Mouse (Mus musculus): ENCODE measurements around the gene Ephb1. TPM values are rescaled to one million over a fixed set of nuclear protein-coding genes. Genes with fewer than 3 reads are reported as not detected.
A peak's percentile ranks its signal among the peaks of the same experiment; 100 is the strongest.

The Ephb1 gene
- total RNA-seq, 2 experiments from 2014 or later: 23.4 to 26.7 TPM

DNA sequence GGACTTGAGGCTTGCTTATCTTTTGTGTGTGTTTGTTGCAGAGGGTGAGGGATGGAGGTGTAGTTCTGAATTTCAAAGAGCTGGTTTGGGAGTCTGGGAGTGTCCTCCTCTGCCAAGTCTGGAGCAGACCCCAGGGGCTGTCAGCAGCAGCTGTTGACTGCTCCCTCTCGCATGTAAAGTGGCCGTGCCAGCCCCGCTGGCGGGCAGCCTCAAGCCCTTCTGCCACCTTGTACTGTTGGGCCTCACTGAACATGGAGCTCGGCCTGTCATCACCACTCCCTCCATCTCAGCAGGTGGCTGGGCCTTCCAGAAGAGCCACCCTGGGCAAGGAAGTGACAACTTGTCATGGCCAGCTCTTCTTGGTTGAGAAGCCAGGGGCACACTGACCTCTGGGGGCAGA, 415.5 kb downstream of the Ephb1 start:
- H3K27ac ChIP-seq: no peak overlapping the region

DNA sequence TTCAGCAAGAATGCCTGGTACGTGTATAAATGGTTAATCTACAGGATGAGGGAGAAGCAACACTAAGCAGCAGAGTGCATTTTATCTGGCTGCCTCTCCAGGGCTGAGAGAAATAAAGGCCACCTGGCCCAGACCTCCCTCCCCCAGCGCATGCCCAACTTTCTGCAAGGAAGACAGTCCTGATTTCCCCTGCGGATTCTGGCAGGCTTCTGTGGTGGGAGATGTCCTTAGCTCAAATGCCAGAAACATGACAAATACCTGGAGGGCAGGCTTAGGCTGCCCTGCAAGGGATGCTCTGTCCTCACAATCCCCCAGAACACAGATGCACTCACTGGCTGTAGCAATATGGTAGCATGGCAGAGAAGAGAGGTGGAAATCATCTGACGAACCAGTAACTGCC, 416.4 kb downstream of the Ephb1 start:
- no peak overlapping the region for H3K4me3 ChIP-seq
- no peak for DNase-seq (ENCODE audit: extremely low spot score in 1 of 2, low spot score in 2 of 2)
- intact Hi-C loops (cut with DNase I): no loop called here
- TF ChIP-seq CTCF (IDR thresholded peaks at IDR 0.05): no peak
- no peak overlapping the region for H3K27ac ChIP-seq

More for the DNA sequence above, 415.5 kb downstream of the Ephb1 start:
- intact Hi-C loops (cut with DNase I): no loop called here
- no peak for TF ChIP-seq CTCF (IDR thresholded peaks at IDR 0.05)
- DNase-seq (ENCODE audit: extremely low spot score in 1 of 2, low spot score in 2 of 2): no peak
- no peak overlapping the region for H3K4me3 ChIP-seq

DNA sequence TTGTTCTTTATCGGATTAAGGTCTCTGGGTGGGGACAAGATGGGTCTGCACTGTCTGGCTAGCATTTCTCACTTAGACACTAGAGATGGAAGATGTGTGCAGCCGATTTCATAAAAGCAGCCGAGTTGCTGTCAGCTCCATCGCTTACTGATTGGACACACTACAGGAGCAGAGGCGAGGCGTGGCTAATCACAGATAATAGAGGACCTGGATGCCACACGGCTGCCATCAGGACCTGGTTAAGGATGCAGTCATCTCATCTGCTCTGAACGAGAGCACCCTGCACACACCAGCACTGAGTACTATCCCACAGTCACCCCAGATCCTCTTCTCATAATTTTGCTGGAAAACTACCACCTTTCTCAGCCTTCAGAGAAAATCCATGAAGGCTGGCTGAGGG, 419.6 kb downstream of the Ephb1 start:
- intact Hi-C loops (cut with DNase I): no loop called here
- Histone ChIP-seq H3K27ac (no peak overlapping the region), H3K4me3 (no peak overlapping the region)
- TF ChIP-seq CTCF (IDR thresholded peaks at IDR 0.05): no peak
- no peak for DNase-seq (ENCODE audit: extremely low spot score in 1 of 2, low spot score in 2 of 2)

DNA sequence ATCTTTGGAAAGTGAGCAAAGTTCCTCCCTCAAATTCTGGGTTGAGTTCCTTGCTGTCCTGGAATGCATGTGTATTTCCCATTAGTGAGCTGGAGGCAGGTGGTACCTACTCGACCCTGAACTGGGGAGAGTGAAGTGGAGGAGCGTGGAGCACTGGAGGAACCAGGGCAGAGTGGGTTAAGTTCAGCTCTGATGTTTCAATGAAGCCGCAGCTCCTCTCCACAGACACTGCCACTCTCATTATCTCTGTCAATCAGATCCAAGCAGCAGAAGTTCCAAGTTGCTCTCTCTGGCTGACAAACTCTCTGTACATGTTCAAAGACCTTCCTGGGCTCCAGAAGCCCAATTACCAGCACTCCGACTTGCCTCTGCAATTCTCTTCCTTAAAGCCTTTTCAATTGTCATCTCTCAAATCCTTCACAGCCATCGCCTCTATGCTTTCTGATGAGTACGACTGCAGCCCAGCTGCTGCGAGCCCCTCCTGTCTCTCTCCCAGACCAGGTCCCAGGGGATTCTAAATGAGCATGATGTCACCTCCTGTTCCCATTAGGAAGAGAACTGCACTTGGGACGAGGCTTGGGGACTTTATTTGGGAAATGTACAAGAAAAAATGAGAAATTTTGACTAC, 420.4 kb downstream of the Ephb1 start:
- intact Hi-C loops (cut with DNase I): no loop called here
- no peak overlapping the region for H3K27ac ChIP-seq
- no peak for DNase-seq (ENCODE audit: extremely low spot score in 1 of 2, low spot score in 2 of 2)
- H3K4me3 ChIP-seq: no peak overlapping the region
- TF ChIP-seq CTCF (IDR thresholded peaks at IDR 0.05): no peak

DNA sequence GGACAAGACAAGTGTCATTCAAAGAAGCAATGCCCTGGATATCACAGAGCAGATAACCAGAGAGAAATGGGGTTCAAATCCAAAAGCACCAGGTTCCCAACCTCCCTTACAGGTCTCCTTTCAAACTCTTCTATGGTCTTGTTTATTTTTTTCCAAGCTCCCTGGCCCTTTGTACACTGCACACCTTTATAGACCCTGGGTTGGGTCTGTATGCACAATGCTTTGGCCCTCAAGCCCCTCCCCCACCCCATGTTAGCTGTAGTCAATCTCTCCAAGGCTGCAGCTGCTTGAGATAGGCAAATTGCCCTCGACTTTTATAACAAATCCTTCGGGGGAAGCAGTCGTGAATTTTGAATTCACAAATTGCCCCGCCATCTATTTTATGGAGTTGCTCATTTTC, 429.7 kb downstream of the Ephb1 start:
- intact Hi-C loops (cut with DNase I): loop anchor here (5.0 kb wide), 1 partner anchor 432 kb away; no protein-coding TSS in a partner anchor

DNA sequence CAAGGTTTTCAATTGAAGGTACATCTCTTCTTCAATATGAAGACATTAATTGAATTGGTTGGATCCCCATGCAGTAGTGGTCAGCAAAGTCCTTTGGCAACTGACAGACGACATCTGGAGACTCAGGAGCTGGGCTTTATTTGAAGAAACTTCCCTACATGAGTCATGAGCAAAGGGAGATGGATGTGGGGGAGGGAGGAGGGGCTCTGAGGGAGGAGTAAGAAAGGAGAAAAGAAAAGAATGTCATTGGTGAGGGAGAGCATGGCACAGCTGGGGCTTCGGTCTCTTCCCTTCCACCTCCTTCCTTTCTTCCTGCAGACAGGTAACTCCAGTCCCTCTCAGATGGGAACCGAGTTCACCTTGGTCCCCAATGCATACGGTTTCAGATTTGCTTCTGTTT, 431.6 kb downstream of the Ephb1 start:
- no peak for TF ChIP-seq CTCF (IDR thresholded peaks at IDR 0.05)
- DNase-seq (ENCODE audit: extremely low spot score in 1 of 2, low spot score in 2 of 2): no peak
- intact Hi-C loops (cut with DNase I): loop anchor here (5.0 kb wide), 1 partner anchor 434 kb away; no protein-coding TSS in a partner anchor

More for the DNA sequence above, 429.7 kb downstream of the Ephb1 start:
- Histone ChIP-seq H3K27ac (no peak overlapping the region), H3K4me3 (no peak overlapping the region)
- no peak for TF ChIP-seq CTCF (IDR thresholded peaks at IDR 0.05)
- no peak for DNase-seq (ENCODE audit: extremely low spot score in 1 of 2, low spot score in 2 of 2)

DNA sequence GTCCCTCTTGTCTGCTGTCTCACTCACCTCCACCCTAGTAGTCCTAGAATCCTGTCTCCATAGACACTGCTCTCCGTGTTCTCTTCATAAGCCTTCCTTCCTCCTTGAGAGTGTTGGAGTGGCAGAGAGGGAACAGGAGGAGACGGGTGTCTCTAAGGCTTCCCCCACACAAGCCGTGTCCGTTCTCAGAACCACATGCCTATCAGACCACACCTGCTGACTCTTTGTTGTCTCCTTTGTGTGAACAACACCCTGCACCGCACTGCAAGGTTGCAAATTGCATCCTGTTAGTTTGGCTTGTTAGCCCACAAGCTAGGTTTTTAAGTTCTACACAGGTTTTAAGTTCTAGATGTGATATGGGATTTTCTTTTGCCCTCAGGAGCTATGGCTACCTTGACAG, 435.2 kb downstream of the Ephb1 start:
- Histone ChIP-seq H3K4me3 (no peak overlapping the region), H3K27ac (no peak overlapping the region)
- intact Hi-C loops (cut with DNase I): no loop called here
- DNase-seq (ENCODE audit: extremely low spot score in 1 of 2, low spot score in 2 of 2): no peak
- TF ChIP-seq CTCF (IDR thresholded peaks at IDR 0.05): no peak

More for the DNA sequence above, 431.6 kb downstream of the Ephb1 start:
- Histone ChIP-seq H3K27ac (no peak overlapping the region), H3K4me3 (no peak overlapping the region)

DNA sequence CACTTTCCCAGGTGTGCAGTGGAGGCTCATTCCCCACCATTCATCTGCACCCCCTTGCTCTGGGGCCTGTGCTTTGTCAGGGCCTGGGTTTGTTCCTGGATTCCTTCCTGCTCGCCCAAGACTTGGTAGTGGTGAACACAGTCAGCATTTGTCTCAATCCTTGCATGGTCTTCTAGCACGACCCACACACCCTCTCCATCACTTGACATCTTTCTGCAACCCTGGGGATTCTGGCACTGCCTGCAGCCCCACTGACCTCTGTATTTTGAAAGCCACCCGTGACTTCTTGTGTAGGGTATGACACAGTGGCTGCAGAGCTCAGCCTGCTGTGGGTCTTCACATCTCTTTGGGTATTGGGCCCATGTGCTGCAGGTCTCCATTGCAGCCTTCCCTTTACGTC, 435.7 kb downstream of the Ephb1 start:
- no peak overlapping the region for H3K4me3 ChIP-seq
- no peak overlapping the region for H3K27ac ChIP-seq
- intact Hi-C loops (cut with DNase I): no loop called here
- TF ChIP-seq CTCF (IDR thresholded peaks at IDR 0.05): no peak
- DNase-seq (ENCODE audit: extremely low spot score in 1 of 2, low spot score in 2 of 2): no peak

DNA sequence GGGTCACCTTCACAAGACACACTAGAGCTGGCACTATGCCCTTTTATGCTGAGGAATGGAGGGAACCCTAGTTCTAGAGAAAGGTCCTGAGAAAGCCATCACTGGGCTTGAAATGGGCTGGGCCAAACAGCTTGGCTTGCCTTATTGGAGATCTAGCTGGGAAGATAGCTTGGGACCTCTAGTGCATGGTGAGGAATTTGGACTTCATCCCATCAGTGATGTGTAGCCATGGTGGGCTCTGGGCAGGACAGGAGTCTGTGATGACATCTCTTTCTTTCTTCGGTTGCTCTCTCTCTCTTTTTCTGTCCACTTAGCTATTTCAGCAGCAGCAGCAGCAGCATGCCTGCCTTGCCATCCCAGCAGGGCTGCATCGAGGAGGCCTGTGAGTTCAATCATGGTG, 439.4 kb downstream of the Ephb1 start:
- no peak for TF ChIP-seq CTCF (IDR thresholded peaks at IDR 0.05)
- H3K4me3 ChIP-seq: no peak overlapping the region
- no peak overlapping the region for H3K27ac ChIP-seq
- intact Hi-C loops (cut with DNase I): no loop called here
- peak; percentile 3 to 5 for DNase-seq (ENCODE audit: extremely low spot score in 1 of 2, low spot score in 2 of 2)

DNA sequence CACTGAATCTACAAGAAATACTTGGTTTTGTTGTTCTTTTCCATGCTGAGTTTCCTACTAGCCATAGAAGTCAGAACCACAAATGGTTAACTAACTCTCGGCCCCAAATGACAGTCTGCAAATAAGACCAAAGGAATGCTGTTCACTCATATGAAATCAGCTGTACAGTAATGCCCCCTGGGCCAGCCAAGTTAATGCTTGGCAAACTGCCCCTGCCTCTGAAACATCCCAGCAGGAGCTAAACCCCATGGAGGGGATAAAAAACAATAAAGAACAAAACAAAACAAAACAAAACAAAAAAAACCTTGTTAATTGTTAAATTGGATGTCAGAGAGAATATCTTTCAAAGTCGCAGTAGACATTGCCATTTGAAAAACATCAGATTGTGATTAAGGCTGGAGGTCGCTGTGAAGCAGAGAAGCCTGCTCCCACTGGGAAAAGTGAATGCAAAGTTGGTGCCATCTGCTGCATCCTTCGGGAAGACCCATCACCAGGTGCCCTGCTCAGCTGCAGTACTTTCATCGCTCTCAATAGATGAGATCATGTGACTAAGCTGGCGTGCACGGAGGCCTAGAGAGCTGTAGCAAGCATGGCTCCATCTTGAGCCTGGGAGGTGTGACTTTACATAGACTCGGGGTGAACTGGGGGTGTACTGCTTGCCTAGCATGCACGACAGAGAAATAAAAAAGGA, 443.2 kb downstream of the Ephb1 start:
- Histone ChIP-seq H3K27ac (no peak overlapping the region), H3K4me3 (no peak overlapping the region)
- intact Hi-C loops (cut with DNase I): no loop called here
- TF ChIP-seq CTCF (IDR thresholded peaks at IDR 0.05): no peak; the same call in 1 of the 2 replicates
- no peak for DNase-seq (ENCODE audit: extremely low spot score in 1 of 2, low spot score in 2 of 2)

DNA sequence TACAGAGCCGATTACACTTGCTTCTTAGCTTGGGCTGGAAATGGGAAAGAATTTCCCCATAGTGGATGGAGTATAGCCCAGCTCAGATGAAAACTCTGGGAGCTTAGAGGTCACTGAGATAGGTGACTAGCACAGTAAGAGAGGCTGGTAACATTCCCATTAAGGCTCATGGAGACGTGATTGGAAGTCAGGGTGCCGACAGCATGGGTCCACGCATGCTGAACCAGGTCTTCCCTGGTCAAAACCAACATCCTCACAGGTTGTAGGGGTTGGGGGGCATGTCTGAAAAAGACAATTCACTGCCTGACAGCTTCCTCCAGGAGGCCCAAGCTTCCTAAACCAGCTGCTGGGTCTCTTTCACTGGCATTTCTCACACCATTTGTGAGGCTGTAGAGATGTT, 445.0 kb downstream of the Ephb1 start:
- H3K4me3 ChIP-seq: no peak overlapping the region
- intact Hi-C loops (cut with DNase I): no loop called here
- no peak overlapping the region for H3K27ac ChIP-seq
- DNase-seq (ENCODE audit: extremely low spot score in 1 of 2, low spot score in 2 of 2): no peak
- no peak for TF ChIP-seq CTCF (IDR thresholded peaks at IDR 0.05)

DNA sequence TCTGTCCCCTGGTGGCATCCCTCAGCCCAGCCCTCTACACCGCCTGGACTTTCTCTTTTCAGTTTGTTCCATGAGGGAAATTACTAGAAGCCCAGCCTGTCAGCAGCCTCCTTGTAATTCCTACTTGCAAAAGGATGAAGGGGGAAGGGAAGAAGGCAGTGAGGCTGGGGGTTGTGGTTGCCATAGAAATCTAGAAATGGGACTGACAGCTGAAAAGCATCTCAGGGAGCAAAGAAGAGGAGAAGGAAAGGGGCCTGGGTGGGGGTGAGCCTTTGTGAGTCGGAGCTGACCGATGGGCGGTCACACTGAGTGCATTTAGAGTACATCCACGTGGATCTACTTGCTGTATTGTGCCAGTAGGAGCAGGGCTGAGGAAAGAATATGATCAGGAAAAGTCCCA, 445.6 kb downstream of the Ephb1 start:
- H3K4me3 ChIP-seq: no peak overlapping the region
- intact Hi-C loops (cut with DNase I): no loop called here
- DNase-seq (ENCODE audit: extremely low spot score in 1 of 2, low spot score in 2 of 2): no peak
- no peak overlapping the region for H3K27ac ChIP-seq
- no peak for TF ChIP-seq CTCF (IDR thresholded peaks at IDR 0.05)
